Mouse (Mus musculus): ENCODE measurements around the gene Bmpr2. TPM values are rescaled to one million over a fixed set of nuclear protein-coding genes. Genes with fewer than 3 reads are reported as not detected.

Bmpr2 gene
- total RNA-seq, 1 experiment from 2014 or later = 19.0 TPM

- no peak for ATAC-seq (replicated peaks; ENCODE audit: low read depth, poor library complexity, severe bottlenecking)
Measured at GRCm38 (mm10) chr1:59788975-59789374, 25.8 kb downstream of the Bmpr2 start.

- no peak for ATAC-seq (replicated peaks; ENCODE audit: low read depth, poor library complexity, severe bottlenecking)
Measured at GRCm38 (mm10) chr1:59789741-59790140, 26.5 kb downstream of the Bmpr2 start.

GRCm38 (mm10) chr1:59795336-59795735, 32.1 kb downstream of the Bmpr2 start:
- no peak for ATAC-seq (replicated peaks; ENCODE audit: low read depth, poor library complexity, severe bottlenecking)

- ATAC-seq (replicated peaks; ENCODE audit: low read depth, poor library complexity, severe bottlenecking) = no peak
Measured at GRCm38 (mm10) chr1:59797865-59798264, 34.7 kb downstream of the Bmpr2 start.

GRCm38 (mm10) chr1:59804363-59804762, 41.2 kb downstream of the Bmpr2 start:
- ATAC-seq (replicated peaks; ENCODE audit: low read depth, poor library complexity, severe bottlenecking) = no peak

- ATAC-seq (replicated peaks; ENCODE audit: low read depth, poor library complexity, severe bottlenecking) = no peak
Measured at GRCm38 (mm10) chr1:59809921-59810320, 46.7 kb downstream of the Bmpr2 start.

- ATAC-seq (replicated peaks; ENCODE audit: low read depth, poor library complexity, severe bottlenecking) = no peak
Measured at GRCm38 (mm10) chr1:59812782-59813181, 49.6 kb downstream of the Bmpr2 start.

- ATAC-seq (replicated peaks; ENCODE audit: low read depth, poor library complexity, severe bottlenecking) = no peak
Measured at GRCm38 (mm10) chr1:59825421-59825820, 62.2 kb downstream of the Bmpr2 start.

GRCm38 (mm10) chr1:59826583-59826982, 63.4 kb downstream of the Bmpr2 start:
- ATAC-seq (replicated peaks; ENCODE audit: low read depth, poor library complexity, severe bottlenecking) = no peak

- no peak for ATAC-seq (replicated peaks; ENCODE audit: low read depth, poor library complexity, severe bottlenecking)
Measured at GRCm38 (mm10) chr1:59829410-59829809, 66.2 kb downstream of the Bmpr2 start.

- ATAC-seq (replicated peaks; ENCODE audit: low read depth, poor library complexity, severe bottlenecking) = peak; percentile 90
Measured at GRCm38 (mm10) chr1:59830194-59830593, 67.0 kb downstream of the Bmpr2 start.

- no peak for ATAC-seq (replicated peaks; ENCODE audit: low read depth, poor library complexity, severe bottlenecking)
Measured at GRCm38 (mm10) chr1:59833723-59834122, 70.5 kb downstream of the Bmpr2 start.

- no peak for ATAC-seq (replicated peaks; ENCODE audit: low read depth, poor library complexity, severe bottlenecking)
Measured at GRCm38 (mm10) chr1:59848327-59848726, 85.1 kb downstream of the Bmpr2 start.

- ATAC-seq (replicated peaks; ENCODE audit: low read depth, poor library complexity, severe bottlenecking) = no peak
Measured at GRCm38 (mm10) chr1:59859046-59859445, 95.8 kb downstream of the Bmpr2 start.

GRCm38 (mm10) chr1:59862144-59862543, 98.9 kb downstream of the Bmpr2 start:
- no peak for ATAC-seq (replicated peaks; ENCODE audit: low read depth, poor library complexity, severe bottlenecking)

GRCm38 (mm10) chr1:59868041-59868440, 104.8 kb downstream of the Bmpr2 start:
- no peak for ATAC-seq (replicated peaks; ENCODE audit: low read depth, poor library complexity, severe bottlenecking)

- no peak for ATAC-seq (replicated peaks; ENCODE audit: low read depth, poor library complexity, severe bottlenecking)
Measured at GRCm38 (mm10) chr1:59874023-59874422, 110.8 kb downstream of the Bmpr2 start.

GRCm38 (mm10) chr1:59878098-59878497, 114.9 kb downstream of the Bmpr2 start:
- no peak for ATAC-seq (replicated peaks; ENCODE audit: low read depth, poor library complexity, severe bottlenecking)

GRCm38 (mm10) chr1:59883349-59884134, 120.3 kb downstream of the Bmpr2 start:
- ATAC-seq (replicated peaks; ENCODE audit: low read depth, poor library complexity, severe bottlenecking) = peak; percentile 81

GRCm38 (mm10) chr1:59886899-59887298, 123.7 kb downstream of the Bmpr2 start:
- no peak for ATAC-seq (replicated peaks; ENCODE audit: low read depth, poor library complexity, severe bottlenecking)

GRCm38 (mm10) chr1:59888018-59888417, 124.8 kb downstream of the Bmpr2 start:
- ATAC-seq (replicated peaks; ENCODE audit: low read depth, poor library complexity, severe bottlenecking) = no peak

GRCm38 (mm10) chr1:59891185-59891584, 128.0 kb downstream of the Bmpr2 start:
- ATAC-seq (replicated peaks; ENCODE audit: low read depth, poor library complexity, severe bottlenecking) = no peak

All from common myeloid progenitor, adult 5-6 weeks (primary cell).